Mouse (Mus musculus): ENCODE measurements around the gene Ate1. TPM values are rescaled to one million over a fixed set of nuclear protein-coding genes. Genes with fewer than 3 reads are reported as not detected.

Gene Ate1
- 4.9 TPM for polyA plus RNA-seq (2015; fragmentation: Illumina TruSeq; extraction: RNeasy Lipid Tissue Mini Kit (QIAGEN cat#74804); ENCODE audit: insufficient read depth, low read depth, low replicate concordance)

GRCm38 (mm10) chr7:130520049-130520425 lies at the start of gene Ate1:
Ate1 (minus strand) TSS chr7:130520369.

Other genes with a start within 250 kb of the Ate1 start
- gene Nsmce4a, start 52.7 kb upstream of the Ate1 start, polyA plus RNA-seq (2015; fragmentation: Illumina TruSeq; extraction: RNeasy Lipid Tissue Mini Kit (QIAGEN cat#74804); ENCODE audit: insufficient read depth, low read depth, low replicate concordance) = 12.8 TPM
- gene Tacc2, start 57.1 kb upstream of the Ate1 start, polyA plus RNA-seq (2015; fragmentation: Illumina TruSeq; extraction: RNeasy Lipid Tissue Mini Kit (QIAGEN cat#74804); ENCODE audit: insufficient read depth, low read depth, low replicate concordance) = 14.1 TPM

Data from pancreas, adult 10 weeks (tissue).